Mouse (Mus musculus) kidney, adult 2 months (tissue): ENCODE measurements around the gene Cmss1.

ENCODE experiments used
- CTCF ChIP-seq: fragments of 200-500 bp; conservative IDR thresholded peaks from 2 replicates; pipeline ENCODE4 v1.5.1; 2011; ENCODE audit warnings: low read depth, mild to moderate bottlenecking, control low read depth, low read length, moderate library complexity, mixed read lengths; ENCODE audit not compliant: insufficient read depth, insufficient read length
- POLR2A ChIP-seq: fragments of 200-500 bp; IDR thresholded peaks from one replicate; pipeline ENCODE4 v1.6.1; 2011; ENCODE audit warnings: low read depth, low read length, control low read depth

GRCm38 (mm10) chr16:57554886-57555400 lies 51.7 kb downstream of the Cmss1 start:
- TF ChIP-seq POLR2A (no peak), CTCF (no peak)
